Mouse (Mus musculus) erythroblast, embryonic 14.5 days (primary cell): ENCODE measurements around the gene Phlpp1.

Experiments used
- GATA1 ChIP-seq: IDR thresholded peaks from 2 replicates; pipeline ENCODE4 v1.6.1; 2012; ENCODE audit warnings: low read length, inconsistent platforms, mixed read lengths
- TAL1 ChIP-seq: IDR thresholded peaks from 3 replicates; pipeline ENCODE4 v1.6.1; 2012; ENCODE audit warnings: low read length, inconsistent platforms, mixed read lengths

DNA sequence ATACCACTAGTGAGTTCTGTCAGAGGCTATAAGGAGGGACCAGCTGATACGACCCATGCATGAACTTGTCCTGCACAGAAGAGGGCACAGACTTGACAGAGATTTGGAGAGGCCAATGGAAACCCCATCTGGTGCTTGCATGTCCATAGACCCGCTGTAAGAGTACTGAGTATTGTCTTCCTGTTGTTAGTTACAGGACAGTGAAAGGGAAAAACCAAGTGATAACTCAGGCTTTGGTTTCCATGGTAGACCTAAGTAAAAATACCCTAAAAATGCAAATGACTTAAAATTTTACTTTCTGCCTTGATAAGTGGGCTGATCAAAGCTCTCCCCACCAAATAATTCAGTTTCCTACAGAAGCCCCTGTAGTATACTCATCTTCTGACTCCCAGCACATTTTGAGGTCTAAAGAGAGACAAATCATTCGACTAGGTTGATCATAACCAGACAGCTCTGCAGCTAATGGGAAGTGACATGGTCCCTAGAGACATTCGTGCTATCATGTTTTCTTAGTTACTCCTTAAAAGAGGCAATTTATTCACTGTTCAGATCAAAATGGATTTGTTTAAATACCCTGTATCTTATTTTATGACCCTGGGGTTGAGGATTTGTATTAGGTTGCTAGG lies 25.9 kb upstream of the Phlpp1 start:
- TF ChIP-seq GATA1 (no peak), TAL1 (no peak)
